Mouse (Mus musculus) urinary bladder, adult 2 months (tissue): Measurements from ENCODE around the gene Gtf3c3. TPM values are rescaled to one million over a fixed set of nuclear protein-coding genes. Genes with fewer than 3 reads are reported as not detected.

Experiments
- polyA plus RNA-seq: library from polyadenylated mRNA; depleted of rRNA; stranded (reverse); fragments of >200 nt; gene quantifications from 2 replicates; pipeline ENCODE4 v1.2.3, GENCODE M21; 2012; rRNA removed

Gtf3c3 gene
- polyA plus RNA-seq, 1 experiment: 11.4 TPM

Other genes with a start within 250 kb of the Gtf3c3 start
- 0.76 and 0.83 TPM in 2 replicates for gene Hecw2, start 243.8 kb downstream of the Gtf3c3 start, polyA plus RNA-seq
- 0.15 TPM in 2 replicates for gene Ccdc150, start 188.3 kb downstream of the Gtf3c3 start, polyA plus RNA-seq
- 9.1 and 9.8 TPM in 2 replicates for gene Pgap1, start 118.7 kb upstream of the Gtf3c3 start, polyA plus RNA-seq